Comparison of ENCODE assay signal across 8 mouse cellular contexts in genomic region chr2:31255952-31256938, GRCm38 (mm10). TPM values are rescaled to one million over a fixed set of nuclear protein-coding genes. Genes with fewer than 3 reads are reported as not detected.
DNase-seq lines count a peak whose midpoint lies in the region; ATAC-seq and TF ChIP-seq lines count a peak whose summit lies in the region.

No protein-coding gene starts in this region.

- H3K4me1 ChIP-seq in embryonic facial prominence, embryonic 15.5 days: peaks cover 59% of the 10 kb centered on the region
- H3K4me1 ChIP-seq in heart, embryonic 14.5 days (ENCODE audit: control insufficient read depth in 2 of 2, insufficient read depth in 2 of 2, low read length in 2 of 2): peaks cover 62 to 76% of the 10 kb centered on the region in 2 experiments
- peaks cover 47% of the 10 kb centered on the region for H3K4me1 ChIP-seq in kidney, postnatal 0 days (replicated peaks; ENCODE audit: insufficient read depth, low read length)
- H3K4me1 ChIP-seq in liver, embryonic 16.5 days (ENCODE audit: control insufficient read depth, low read depth, low read length): peaks cover 3% of the 10 kb centered on the region
- peaks cover 47% of the 10 kb centered on the region for H3K4me1 ChIP-seq in neural tube, embryonic 12.5 days
- H3K4me1 ChIP-seq in testis, adult 2 months (ENCODE audit: control insufficient read depth, insufficient read depth, low read length): peaks cover 15% of the 10 kb centered on the region

- 0 out of 2 replicates have a peak overlapping the region, but pooled peaks have one; percentile 1 for H3K4me3 ChIP-seq in embryonic facial prominence, embryonic 15.5 days (replicated peaks)
- peak overlapping the region in 1 of 2 experiments; percentile 4; a peak in 1 of 4 replicates for H3K4me3 ChIP-seq in heart, embryonic 14.5 days (ENCODE audit: control insufficient read depth in 1 of 2, insufficient read depth in 1 of 2, low read depth in 1 of 2, low read length in 2 of 2)
- H3K4me3 ChIP-seq in kidney, postnatal 0 days (replicated peaks; ENCODE audit: low read depth, low read length): no peak overlapping the region
- H3K4me3 ChIP-seq in liver, embryonic 16.5 days (ENCODE audit: low read depth, low read length): no peak overlapping the region
- no peak overlapping the region for H3K4me3 ChIP-seq in neural tube, embryonic 12.5 days
- no peak overlapping the region for H3K4me3 ChIP-seq in testis, adult 2 months (ENCODE audit: control insufficient read depth, low read depth, low read length)

- TF ChIP-seq CTCF in kidney, postnatal 0 days (IDR thresholded peaks at IDR 0.05; ENCODE audit: low read depth): peak; percentile 69
- TF ChIP-seq CTCF in testis, adult 2 months (IDR thresholded peaks at IDR 0.05; ENCODE audit: control insufficient read depth, insufficient read depth, insufficient replicate concordance, low read depth, low read length): peak; percentile 16; the same call in 1 of the 2 replicates

- no peak for TF ChIP-seq POLR2A in testis, adult 2 months (IDR thresholded peaks at IDR 0.05; ENCODE audit: control insufficient read depth, low read depth, low read length)

- H3K9me3 ChIP-seq in embryonic facial prominence, embryonic 15.5 days (replicated peaks): no peaks in the 10 kb centered on the region
- H3K9me3 ChIP-seq in heart, embryonic 14.5 days (ENCODE audit: control insufficient read depth, low read length): no peaks in the 10 kb centered on the region
- no peaks in the 10 kb centered on the region for H3K9me3 ChIP-seq in kidney, postnatal 0 days (replicated peaks; ENCODE audit: low read length)
- no peaks in the 10 kb centered on the region for H3K9me3 ChIP-seq in liver, embryonic 16.5 days (replicated peaks; ENCODE audit: control insufficient read depth, low read length)
- no peaks in the 10 kb centered on the region for H3K9me3 ChIP-seq in neural tube, embryonic 12.5 days

- WGBS in embryonic facial prominence, embryonic 15.5 days: 14% methylated on average over 21 of the region's 21 CpGs
- WGBS in heart, embryonic 14.5 days: 12% methylated on average over 21 of the region's 21 CpGs
- WGBS in kidney, postnatal 0 days: 11% methylated on average over 21 of the region's 21 CpGs
- 22% methylated on average over 21 of the region's 21 CpGs for WGBS in liver, embryonic 16.5 days (ENCODE audit: insufficient replicate concordance)
- 23% methylated on average over 21 of the region's 21 CpGs for WGBS in neural tube, embryonic 12.5 days

- no peaks in the 10 kb centered on the region for H3K27me3 ChIP-seq in embryonic facial prominence, embryonic 15.5 days
- H3K27me3 ChIP-seq in heart, embryonic 14.5 days (ENCODE audit: control insufficient read depth, insufficient read depth, low read length): no peaks in the 10 kb centered on the region
- H3K27me3 ChIP-seq in kidney, postnatal 0 days (ENCODE audit: insufficient read depth, low read length): no peaks in the 10 kb centered on the region
- no peaks in the 10 kb centered on the region for H3K27me3 ChIP-seq in liver, embryonic 16.5 days (ENCODE audit: control insufficient read depth, insufficient read depth, low read depth, low read length)
- no peaks in the 10 kb centered on the region for H3K27me3 ChIP-seq in neural tube, embryonic 12.5 days (replicated peaks)
- no peaks in the 10 kb centered on the region for H3K27me3 ChIP-seq in testis, adult 2 months (ENCODE audit: control insufficient read depth, insufficient read depth, low read length)

- no peaks in the 10 kb centered on the region for H3K36me3 ChIP-seq in embryonic facial prominence, embryonic 15.5 days
- no peaks in the 10 kb centered on the region for H3K36me3 ChIP-seq in heart, embryonic 14.5 days (ENCODE audit: control insufficient read depth, insufficient read depth, low read length)
- H3K36me3 ChIP-seq in kidney, postnatal 0 days (ENCODE audit: insufficient read depth, low read length): no peaks in the 10 kb centered on the region
- H3K36me3 ChIP-seq in liver, embryonic 16.5 days (ENCODE audit: control insufficient read depth, insufficient read depth): no peaks in the 10 kb centered on the region
- H3K36me3 ChIP-seq in neural tube, embryonic 12.5 days: 0 out of 2 replicates have a peak, but pooled peaks cover under 1% of the 10 kb centered on the region
- H3K36me3 ChIP-seq in testis, adult 2 months (ENCODE audit: control insufficient read depth, insufficient read depth, low read length): no peaks in the 10 kb centered on the region

- peak; percentile 87 to 90 for DNase-seq in B cell, adult 2 months
- DNase-seq in adrenal gland, postnatal 10 days: peak; percentile 56
- DNase-seq in kidney, postnatal 0 days (ENCODE audit: low spot score): peak; percentile 92

- peak; percentile 32 for ATAC-seq in embryonic facial prominence, embryonic 15.5 days (ENCODE audit: insufficient number of reproducible peaks, low FRiP score, low TSS enrichment, low read depth)
- ATAC-seq in heart, embryonic 14.5 days (ENCODE audit: insufficient number of reproducible peaks, insufficient read depth, low FRiP score, low read depth): 0 out of 2 replicates have a peak, but pooled peaks have one; percentile 11
- ATAC-seq in kidney, postnatal 0 days (replicated peaks; ENCODE audit: low FRiP score, low read depth): peak; percentile 55
- peak; percentile 70 for ATAC-seq in liver, embryonic 16.5 days (ENCODE audit: low read depth)
- 0 out of 2 replicates have a peak, but pooled peaks have one; percentile 44 for ATAC-seq in neural tube, embryonic 12.5 days (ENCODE audit: low FRiP score, low read depth)

- peak overlapping the region; percentile 29 for H3K4me2 ChIP-seq in embryonic facial prominence, embryonic 15.5 days (replicated peaks)
- peak overlapping the region; percentile 66 for H3K4me2 ChIP-seq in heart, embryonic 14.5 days (ENCODE audit: low read length)
- H3K4me2 ChIP-seq in kidney, postnatal 0 days (ENCODE audit: low read length): peak overlapping the region; percentile 25
- H3K4me2 ChIP-seq in liver, embryonic 16.5 days (ENCODE audit: low read depth, low read length): no peak overlapping the region; the same call in 1 of the 2 replicates
- peak overlapping the region; percentile 24 for H3K4me2 ChIP-seq in neural tube, embryonic 12.5 days (replicated peaks)

- H3K9ac ChIP-seq in embryonic facial prominence, embryonic 15.5 days: no peak overlapping the region
- peak overlapping the region; percentile 65 for H3K9ac ChIP-seq in heart, embryonic 14.5 days (ENCODE audit: low read length)
- H3K9ac ChIP-seq in kidney, postnatal 0 days (ENCODE audit: low read depth, low read length): peak overlapping the region; percentile 35; the same call in 1 of the 2 replicates
- no peak overlapping the region for H3K9ac ChIP-seq in liver, embryonic 16.5 days (ENCODE audit: low read depth, low read length)
- peak overlapping the region; percentile 6; the same call in 1 of the 2 replicates for H3K9ac ChIP-seq in neural tube, embryonic 12.5 days

- peak overlapping the region; percentile 80 for H3K27ac ChIP-seq in embryonic facial prominence, embryonic 15.5 days (replicated peaks)
- peak overlapping the region; percentile 82 to 97 for H3K27ac ChIP-seq in heart, embryonic 14.5 days (replicated peaks in 1 of 2; ENCODE audit: control insufficient read depth in 1 of 2, insufficient read depth in 1 of 2, low read depth in 2 of 2, low read length in 2 of 2)
- H3K27ac ChIP-seq in kidney, postnatal 0 days: peak overlapping the region; percentile 90
- no peak overlapping the region for H3K27ac ChIP-seq in liver, embryonic 16.5 days (ENCODE audit: low read length)
- H3K27ac ChIP-seq in neural tube, embryonic 12.5 days: no peak overlapping the region
- H3K27ac ChIP-seq in testis, adult 2 months (ENCODE audit: control insufficient read depth, insufficient read depth, low read depth, low read length): peak overlapping the region; percentile 22

RNA-seq across cellular contexts. Expression of gene Ncs1, which starts 10.6 kb away (rescaled TPM):
- 1 to 10 TPM; 4.2 to 6.8 TPM for total RNA-seq in adrenal gland, postnatal 10 days (2021)
- polyA plus RNA-seq in embryonic facial prominence, embryonic 15.5 days (2015; fragmentation: Nextera tagmentation; extraction: Ambion mirVana): 39.5 and 40.3 TPM in 2 replicates
- polyA plus RNA-seq in heart, embryonic 14.5 days (2014; fragmentation: Nextera tagmentation; extraction: Ambion mirVana): 51.7 and 52.2 TPM in 2 replicates
- 23.5 and 26.3 TPM in 2 replicates for polyA plus RNA-seq in kidney, postnatal 0 days (2015; fragmentation: Nextera tagmentation; extraction: Ambion mirVana)
- polyA plus RNA-seq in liver, embryonic 16.5 days (2015; fragmentation: Nextera tagmentation; extraction: Ambion mirVana): 0.78 and 1.1 TPM in 2 replicates
- polyA plus RNA-seq in neural tube, embryonic 12.5 days (2016; fragmentation: Nextera tagmentation; extraction: Ambion mirVana): 106 and 108 TPM in 2 replicates
- 5.7 and 7.7 TPM in 2 replicates for polyA plus RNA-seq in testis, adult 2 months (2012; rRNA removed)

RNA-seq across cellular contexts. Expression of gene Hmcn2, which starts 58.0 kb away (rescaled TPM):
- 1 to 10 TPM; 6.4 to 9.4 TPM for total RNA-seq in adrenal gland, postnatal 10 days (2021)
- polyA plus RNA-seq in embryonic facial prominence, embryonic 15.5 days (2015; fragmentation: Nextera tagmentation; extraction: Ambion mirVana): 0.47 and 0.53 TPM in 2 replicates
- 0.73 and 0.86 TPM in 2 replicates for polyA plus RNA-seq in heart, embryonic 14.5 days (2014; fragmentation: Nextera tagmentation; extraction: Ambion mirVana)
- polyA plus RNA-seq in kidney, postnatal 0 days (2015; fragmentation: Nextera tagmentation; extraction: Ambion mirVana): 0.68 and 1.0 TPM in 2 replicates
- 0.96 and 1.2 TPM in 2 replicates for polyA plus RNA-seq in liver, embryonic 16.5 days (2015; fragmentation: Nextera tagmentation; extraction: Ambion mirVana)
- 0.15 TPM in 2 replicates for polyA plus RNA-seq in neural tube, embryonic 12.5 days (2016; fragmentation: Nextera tagmentation; extraction: Ambion mirVana)
- polyA plus RNA-seq in testis, adult 2 months (2012; rRNA removed): 4.1 and 5.3 TPM in 2 replicates

Comparison
In these comparisons a context has a peak if more than half of its experiments do, and no peak if none do; other contexts are left out.
1. ATAC-seq: peak in every context shown above with its lines; median percentile 70 in liver, embryonic 16.5 days; 55 in kidney, postnatal 0 days; 44 in neural tube, embryonic 12.5 days; 32 in embryonic facial prominence, embryonic 15.5 days; 11 in heart, embryonic 14.5 days.
2. H3K27ac ChIP-seq: peak in embryonic facial prominence, embryonic 15.5 days (single experiment), heart, embryonic 14.5 days (2 of 2), kidney, postnatal 0 days (single experiment) and testis, adult 2 months (single experiment); none in liver, embryonic 16.5 days (single experiment) and neural tube, embryonic 12.5 days (single experiment).
3. H3K9ac ChIP-seq: peak in heart, embryonic 14.5 days (single experiment), kidney, postnatal 0 days (single experiment) and neural tube, embryonic 12.5 days (single experiment); none in embryonic facial prominence, embryonic 15.5 days (single experiment) and liver, embryonic 16.5 days (single experiment).
4. Peak in every context shown above with its lines, with median percentiles within 50 percentile points of each other: DNase-seq.